13 mouse cellular contexts compared by ENCODE assay signal in genomic region chr1:191622801-191623200, GRCm38 (mm10). TPM values are rescaled to one million over a fixed set of nuclear protein-coding genes. Genes with fewer than 3 reads are reported as not detected.
DNase-seq lines count a peak whose midpoint lies in the region; ATAC-seq and TF ChIP-seq lines count a peak whose summit lies in the region.
"Had no signal": no experiment of that assay in that cellular context is flagged by ENCODE, and none has a peak within 500 bp of the region (broad histone marks: within the 10 kb centered on the region; RNA-seq: fewer than 3 reads in every experiment).

No protein-coding gene starts in this region.

- no peaks in the 10 kb centered on the region for H3K27me3 ChIP-seq in heart, embryonic 12.5 days (replicated peaks)
- H3K27me3 ChIP-seq in kidney, embryonic 16.5 days (ENCODE audit: insufficient read depth, low read length) = no peaks in the 10 kb centered on the region
- H3K27me3 ChIP-seq: intestine, embryonic 15.5 days; liver, embryonic 12.5 days; neural tube, embryonic 15.5 days had no signal

- ATAC-seq in heart, embryonic 12.5 days (ENCODE audit: insufficient number of reproducible peaks, low FRiP score) = 0 out of 2 replicates have a peak, but pooled peaks have one; percentile 34
- no peak for ATAC-seq in kidney, embryonic 16.5 days (ENCODE audit: low FRiP score, low TSS enrichment)
- ATAC-seq: intestine, embryonic 15.5 days; liver, embryonic 12.5 days; midbrain, embryonic 16.5 days had no signal

- no peak overlapping the region for H3K4me3 ChIP-seq in layer of hippocampus, adult 2 months
- H3K4me3 ChIP-seq in heart, embryonic 12.5 days = no peak overlapping the region
- no peak overlapping the region for H3K4me3 ChIP-seq in kidney, embryonic 16.5 days (ENCODE audit: low read length)
- H3K4me3 ChIP-seq: erythroblast, embryonic 14.5 days; intestine, embryonic 15.5 days; liver, embryonic 12.5 days; neural tube, embryonic 15.5 days had no signal

- H3K4me2 ChIP-seq in heart, embryonic 12.5 days = no peak overlapping the region
- no peak overlapping the region for H3K4me2 ChIP-seq in kidney, embryonic 16.5 days (replicated peaks; ENCODE audit: low read depth, low read length)
- H3K4me2 ChIP-seq: intestine, embryonic 15.5 days; liver, embryonic 12.5 days; neural tube, embryonic 15.5 days had no signal

- no peak overlapping the region for H3K27ac ChIP-seq in layer of hippocampus, adult 2 months
- H3K27ac ChIP-seq in heart, embryonic 12.5 days (ENCODE audit: poor library complexity, severe bottlenecking) = 0 out of 2 replicates have a peak overlapping the region, but pooled peaks have one; percentile 48
- no peak overlapping the region for H3K27ac ChIP-seq in kidney, embryonic 16.5 days (ENCODE audit: low read length)
- H3K27ac ChIP-seq: intestine, embryonic 15.5 days; liver, embryonic 12.5 days; neural tube, embryonic 15.5 days had no signal

- H3K4me1 ChIP-seq in heart, embryonic 12.5 days (replicated peaks) = peaks cover 30% of the 10 kb centered on the region
- H3K4me1 ChIP-seq in kidney, embryonic 16.5 days (ENCODE audit: insufficient read depth, low read length) = no peaks in the 10 kb centered on the region
- H3K4me1 ChIP-seq: neural tube, embryonic 15.5 days had no signal

- peaks cover 49% of the 10 kb centered on the region for H3K36me3 ChIP-seq in heart, embryonic 12.5 days
- peaks cover 45% of the 10 kb centered on the region for H3K36me3 ChIP-seq in kidney, embryonic 16.5 days (ENCODE audit: insufficient read depth, low read length)

- no peak for TF ChIP-seq CTCF in layer of hippocampus, adult 2 months (conservative IDR thresholded peaks at IDR 0.05)

- no peak overlapping the region for H3K9ac ChIP-seq in heart, embryonic 12.5 days
- H3K9ac ChIP-seq in kidney, embryonic 16.5 days (replicated peaks; ENCODE audit: low read length) = no peak overlapping the region
- H3K9ac ChIP-seq: intestine, embryonic 15.5 days; liver, embryonic 12.5 days; neural tube, embryonic 15.5 days had no signal

- DNase-seq in layer of hippocampus, adult 11-12 months (ENCODE audit: low spot score) = peak; percentile 14
- DNase-seq in layer of hippocampus, adult 2 months (ENCODE audit: low spot score in 2 of 2) = no peak
- DNase-seq in brain, adult 2 months (ENCODE audit: low read depth, low spot score) = peak; percentile 75
- DNase-seq in right cerebral cortex, adult 2 months (ENCODE audit: low spot score in 2 of 2) = peak; percentile 38 to 44
- DNase-seq in ovary, postnatal 36 days (ENCODE audit: low spot score) = no peak
- DNase-seq: thymus, postnatal 36 days had no signal

- WGBS in heart, embryonic 12.5 days = 65% methylated on average over 8 of the region's 8 CpGs
- WGBS in kidney, embryonic 16.5 days = 94% methylated on average over 8 of the region's 8 CpGs

- no peaks in the 10 kb centered on the region for H3K9me3 ChIP-seq in heart, embryonic 12.5 days (replicated peaks)
- H3K9me3 ChIP-seq in kidney, embryonic 16.5 days (ENCODE audit: low read length) = no peaks in the 10 kb centered on the region
- H3K9me3 ChIP-seq: intestine, embryonic 15.5 days; liver, embryonic 12.5 days; neural tube, embryonic 15.5 days had no signal

RNA-seq across cellular contexts. Expression of gene Ints7, which starts 47.4 kb away (rescaled TPM):
- 10 to 100 TPM; 23.2 to 25.8 TPM for total RNA-seq in layer of hippocampus, adult 2 months (2021)
- 48.8 and 51.8 TPM in 2 replicates for polyA plus RNA-seq in heart, embryonic 12.5 days (2016; fragmentation: Nextera tagmentation; extraction: Ambion mirVana)
- polyA plus RNA-seq in kidney, embryonic 16.5 days (2015; fragmentation: Nextera tagmentation; extraction: Ambion mirVana) = 63.7 and 70.9 TPM in 2 replicates

RNA-seq across cellular contexts. Expression of gene Dtl, which starts 47.5 kb away (rescaled TPM):
- total RNA-seq in layer of hippocampus, adult 2 months (2021) = 1 to 10 TPM in 1 of 2 experiments, under 1 TPM in 1; 0.61 to 1.1 TPM
- polyA plus RNA-seq in heart, embryonic 12.5 days (2016; fragmentation: Nextera tagmentation; extraction: Ambion mirVana) = 40.3 and 43.3 TPM in 2 replicates
- polyA plus RNA-seq in kidney, embryonic 16.5 days (2015; fragmentation: Nextera tagmentation; extraction: Ambion mirVana) = 53.3 and 61.0 TPM in 2 replicates

Comparison
In these comparisons a context has a peak if more than half of its experiments do, and no peak if none do; other contexts are left out.
1. DNase-seq: peak in layer of hippocampus, adult 11-12 months (single experiment), brain, adult 2 months (single experiment) and right cerebral cortex, adult 2 months (2 of 2); none in layer of hippocampus, adult 2 months (0 of 2) and ovary, postnatal 36 days (single experiment).